13 mouse cellular contexts compared by ENCODE assay signal in genomic region chrX:20288674-20289073, GRCm38 (mm10). TPM values are rescaled to one million over a fixed set of nuclear protein-coding genes. Genes with fewer than 3 reads are reported as not detected.
A peak's percentile ranks its signal among the peaks of the same experiment; 100 is the strongest.
DNase-seq lines count a peak whose midpoint lies in the region; ATAC-seq and TF ChIP-seq lines count a peak whose summit lies in the region.
"Had no signal": no experiment of that assay in that cellular context is flagged by ENCODE, and none has a peak within 500 bp of the region (broad histone marks: within the 10 kb centered on the region; RNA-seq: fewer than 3 reads in every experiment).

No protein-coding gene starts in this region.

- no peaks in the 10 kb centered on the region for H3K9me3 ChIP-seq in hindbrain, embryonic 16.5 days (ENCODE audit: control insufficient read depth, low read length)
- H3K9me3 ChIP-seq in neural tube, embryonic 15.5 days (replicated peaks) = no peaks in the 10 kb centered on the region
- H3K9me3 ChIP-seq: embryonic facial prominence, embryonic 13.5 days; limb, embryonic 12.5 days; liver, embryonic 15.5 days had no signal

- no peak overlapping the region for H3K9ac ChIP-seq in hindbrain, embryonic 16.5 days (ENCODE audit: low read depth, low read length)
- no peak overlapping the region for H3K9ac ChIP-seq in neural tube, embryonic 15.5 days (replicated peaks)
- H3K9ac ChIP-seq: embryonic facial prominence, embryonic 13.5 days; limb, embryonic 12.5 days; liver, embryonic 15.5 days had no signal

- H3K36me3 ChIP-seq in hindbrain, embryonic 16.5 days (ENCODE audit: control insufficient read depth, insufficient read depth, low read length) = no peaks in the 10 kb centered on the region
- no peaks in the 10 kb centered on the region for H3K36me3 ChIP-seq in neural tube, embryonic 15.5 days
- H3K36me3 ChIP-seq: embryonic facial prominence, embryonic 13.5 days; limb, embryonic 12.5 days; liver, embryonic 15.5 days had no signal

- no peak overlapping the region for H3K27ac ChIP-seq in layer of hippocampus, adult 2 months
- H3K27ac ChIP-seq in hindbrain, embryonic 16.5 days (ENCODE audit: low read depth, low read length) = no peak overlapping the region
- H3K27ac ChIP-seq in neural tube, embryonic 15.5 days (replicated peaks) = no peak overlapping the region
- H3K27ac ChIP-seq: embryonic facial prominence, embryonic 13.5 days; limb, embryonic 12.5 days; liver, embryonic 15.5 days had no signal

- H3K4me3 ChIP-seq in layer of hippocampus, adult 2 months = peak overlapping the region; percentile 75
- peak overlapping the region; percentile 17 for H3K4me3 ChIP-seq in hindbrain, embryonic 16.5 days (ENCODE audit: low read length)
- peak overlapping the region; percentile 23 for H3K4me3 ChIP-seq in neural tube, embryonic 15.5 days (replicated peaks)
- H3K4me3 ChIP-seq: embryonic facial prominence, embryonic 13.5 days; limb, embryonic 12.5 days; liver, embryonic 15.5 days had no signal

- 77% methylated on average over 3 of the region's 3 CpGs for WGBS in hindbrain, embryonic 16.5 days
- WGBS in neural tube, embryonic 15.5 days = 79% methylated on average over 3 of the region's 3 CpGs

- ATAC-seq in CD4-positive, CD25-positive, alpha-beta regulatory T cell, adult 4 months = peak; percentile 40
- ATAC-seq in hindbrain, embryonic 16.5 days = no peak
- no peak for ATAC-seq in neural tube, embryonic 15.5 days (ENCODE audit: low FRiP score)
- ATAC-seq: Patski had no signal

- H3K4me2 ChIP-seq in hindbrain, embryonic 16.5 days (ENCODE audit: low read length) = peak overlapping the region; percentile 60
- H3K4me2 ChIP-seq in neural tube, embryonic 15.5 days = peak overlapping the region; percentile 61
- H3K4me2 ChIP-seq: embryonic facial prominence, embryonic 13.5 days; limb, embryonic 12.5 days; liver, embryonic 15.5 days had no signal

- DNase-seq in layer of hippocampus, adult 2 months (ENCODE audit: low spot score in 2 of 2) = no peak
- no peak for DNase-seq in layer of hippocampus, postnatal 36 days
- DNase-seq in cerebellum, adult 11 months = no peak
- DNase-seq in kidney, adult 11 months = no peak
- DNase-seq: lung, postnatal 10 days; thymus, postnatal 4 days had no signal

- no peaks in the 10 kb centered on the region for H3K4me1 ChIP-seq in hindbrain, embryonic 16.5 days (ENCODE audit: control insufficient read depth, insufficient read depth, low read depth, low read length)
- H3K4me1 ChIP-seq in neural tube, embryonic 15.5 days = no peaks in the 10 kb centered on the region
- H3K4me1 ChIP-seq: embryonic facial prominence, embryonic 13.5 days; limb, embryonic 12.5 days; liver, embryonic 15.5 days had no signal

- no peak for TF ChIP-seq CTCF in layer of hippocampus, adult 2 months (conservative IDR thresholded peaks at IDR 0.05)

- H3K27me3 ChIP-seq in hindbrain, embryonic 16.5 days (replicated peaks; ENCODE audit: control insufficient read depth, insufficient read depth, low read length) = no peaks in the 10 kb centered on the region
- H3K27me3 ChIP-seq in neural tube, embryonic 15.5 days (replicated peaks) = no peaks in the 10 kb centered on the region

RNA-seq across cellular contexts. Expression of gene Slc9a7, which starts 2.9 kb away (rescaled TPM):
- total RNA-seq in layer of hippocampus, adult 2 months (2021) = 10 to 100 TPM; 62.9 to 65.6 TPM
- 10 to 100 TPM; 60.7 to 64.0 TPM for total RNA-seq in layer of hippocampus, postnatal 36 days (2021)
- 1 to 10 TPM; 4.7 to 5.7 TPM for polyA plus RNA-seq in CD4-positive, CD25-positive, alpha-beta regulatory T cell, adult 4 months (2017; shearing (Covaris generic))
- polyA plus RNA-seq in hindbrain, embryonic 16.5 days (2015; fragmentation: Nextera tagmentation; extraction: Ambion mirVana) = 12.9 and 16.3 TPM in 2 replicates
- polyA plus RNA-seq in neural tube, embryonic 15.5 days (2015; fragmentation: Nextera tagmentation; extraction: Ambion mirVana) = 12.1 and 14.5 TPM in 2 replicates

Comparison
In these comparisons a context has a peak if more than half of its experiments do, and no peak if none do; other contexts are left out.
1. H3K4me3 ChIP-seq: peak in every context shown above with its lines; median percentile 75 in layer of hippocampus, adult 2 months; 23 in neural tube, embryonic 15.5 days; 17 in hindbrain, embryonic 16.5 days.